Mouse (Mus musculus) C2C12 (cell line): ENCODE results near the gene Prrc2a. TPM values are rescaled to one million over a fixed set of nuclear protein-coding genes. Genes with fewer than 3 reads are reported as not detected.

Source experiments
- H3K27me3 ChIP-seq: one replicate; pipeline ENCODE4 v1.6.1; 2011; ENCODE audit not compliant: control insufficient read depth, insufficient read depth, insufficient read length
- H3K36me3 ChIP-seq: one replicate; pipeline ENCODE4 v1.6.1; 2011; ENCODE audit not compliant: control insufficient read depth, insufficient read depth
- H3K4me3 ChIP-seq: one replicate; pipeline ENCODE4 v1.5.1; 2011; ENCODE audit warnings: mild to moderate bottlenecking, control low read depth; ENCODE audit not compliant: poor library complexity, insufficient read depth, severe bottlenecking
- H3K79me2 ChIP-seq: one replicate; pipeline ENCODE4 v1.6.1; 2011; ENCODE audit not compliant: control insufficient read depth, insufficient read depth
- H3K79me3 ChIP-seq: one replicate; pipeline ENCODE4 v1.6.1; 2011; ENCODE audit warnings: low read depth, control low read depth
- H3ac ChIP-seq: one replicate; pipeline ENCODE3; 2011; ENCODE audit warnings: low read depth; ENCODE audit not compliant: control insufficient read depth, insufficient read length
- CEBPB ChIP-seq: IDR thresholded peaks from one replicate; pipeline ENCODE4 v1.6.1; 2011; ENCODE audit warnings: low read depth, mild to moderate bottlenecking, control low read depth, moderate library complexity
- CTCF ChIP-seq: IDR thresholded peaks from one replicate; pipeline ENCODE4 v1.5.1; 2011; ENCODE audit not compliant: control insufficient read depth, insufficient read depth, insufficient read length
- FOSL1 ChIP-seq: IDR thresholded peaks from one replicate; pipeline ENCODE4 v1.8.0; 2011; ENCODE audit warnings: mild to moderate bottlenecking, low read length; ENCODE audit not compliant: poor library complexity, insufficient read depth, severe bottlenecking
- MAX ChIP-seq: IDR thresholded peaks from one replicate; pipeline ENCODE4 v1.6.1; 2011; ENCODE audit warnings: mild to moderate bottlenecking, control low read depth
- MYOD1 ChIP-seq: IDR thresholded peaks from one replicate; pipeline ENCODE4 v1.6.1; 2011; ENCODE audit warnings: low read depth; ENCODE audit not compliant: control insufficient read depth, insufficient read length
- MYOG ChIP-seq: IDR thresholded peaks from one replicate; pipeline ENCODE4 v1.6.1; 2011; ENCODE audit not compliant: control insufficient read depth, insufficient read length; ENCODE audit errors: extremely low read depth
- USF1 ChIP-seq: IDR thresholded peaks from one replicate; pipeline ENCODE4 v1.6.1; 2011; ENCODE audit warnings: low read depth, mild to moderate bottlenecking, control low read depth, moderate library complexity
- polyA plus RNA-seq: library from polyadenylated mRNA; unstranded; fragments of >200 nt; fragmentation: generic; extraction: Trizol; gene quantifications from one replicate; pipeline ENCODE4 v1.2.1, GENCODE M21; 2012; ENCODE audit warnings: missing spikeins

The Prrc2a gene
- polyA plus RNA-seq, 1 experiment, result 183 TPM

DNA sequence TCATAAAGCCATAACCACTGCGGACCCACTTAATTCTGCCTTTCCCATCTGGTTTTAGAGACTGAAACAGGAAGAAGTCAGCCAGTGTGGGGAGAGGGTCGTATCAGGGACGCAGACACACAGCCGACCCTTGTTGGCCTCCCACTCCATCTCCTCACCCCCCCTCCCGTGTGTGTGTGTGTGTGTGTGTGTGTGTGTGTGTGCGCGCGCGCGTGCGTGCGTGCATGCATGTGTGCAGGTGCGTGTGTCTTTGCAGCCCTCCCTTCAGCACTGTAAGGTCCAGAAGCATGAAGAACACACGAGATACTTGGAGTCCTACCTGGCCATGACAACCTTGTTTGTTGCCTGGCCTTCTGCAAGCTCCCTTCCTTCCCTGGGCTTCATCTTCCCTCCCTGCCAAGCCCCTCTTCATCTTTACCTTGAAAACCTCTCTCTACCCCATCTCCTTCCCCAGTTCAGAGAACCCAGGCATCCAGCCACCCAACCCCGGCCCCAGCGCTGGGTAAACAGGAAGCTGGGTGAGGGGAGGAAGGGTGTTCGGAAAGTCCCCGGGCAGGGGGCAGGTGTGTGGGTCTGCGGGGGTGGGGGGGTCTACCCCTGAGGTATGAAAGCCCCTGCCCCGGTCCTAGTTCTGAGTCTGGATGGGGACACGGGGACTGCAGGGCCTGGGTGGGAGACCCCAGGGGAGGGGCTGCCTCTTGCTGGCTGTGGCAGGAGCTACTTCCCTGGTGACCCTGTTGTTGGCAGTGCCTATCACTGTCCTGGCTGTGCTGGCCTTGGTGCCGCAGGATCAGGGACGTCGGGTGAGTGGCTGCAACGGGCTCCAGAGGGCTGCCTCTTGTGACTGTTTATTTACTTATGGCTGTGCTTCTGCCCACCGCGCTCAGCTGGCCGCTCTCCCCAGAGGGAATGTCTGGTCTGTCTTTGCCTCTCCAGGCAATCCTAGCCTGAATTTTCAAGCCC lies 29.5 kb upstream of the Prrc2a start, which contains the start of gene Ltb:
Gene Ltb (plus strand): TSS at position 559 of the 963 bp plus-strand sequence.
- no peaks in the 10 kb centered on the region for H3K27me3 ChIP-seq
- H3K4me3 ChIP-seq, result no peak within 1 kb of the TSS
- no peaks in the 10 kb centered on the region for H3K36me3 ChIP-seq
- no peak for TF ChIP-seq USF1
- H3K79me3 ChIP-seq, result no peaks in the 10 kb centered on the region
- H3ac ChIP-seq, result no peak within 1 kb of the TSS
- no peaks in the 10 kb centered on the region for H3K79me2 ChIP-seq

DNA sequence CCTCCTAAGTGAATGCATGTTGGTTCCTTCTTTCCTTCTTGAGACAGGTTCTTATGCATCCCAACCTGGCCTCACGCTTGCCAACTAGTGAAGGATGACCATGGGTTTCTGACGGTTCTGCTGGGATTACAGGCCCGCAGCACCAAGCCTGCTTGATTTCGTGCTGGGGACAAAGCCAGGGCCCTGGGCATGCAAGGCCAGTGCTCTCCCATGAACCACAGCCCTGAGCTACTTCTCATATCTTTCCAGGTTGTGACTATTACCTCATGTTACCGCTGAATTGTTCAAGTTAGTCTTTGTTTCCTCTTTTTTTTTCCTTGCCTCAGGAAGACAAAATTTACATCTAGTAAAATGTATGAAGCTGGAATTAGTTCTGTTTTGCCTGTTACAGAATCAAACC lies 28.2 kb upstream of the Prrc2a start:
- Histone ChIP-seq H3K79me3 (no peaks in the 10 kb centered on the region), H3K79me2 (no peaks in the 10 kb centered on the region), H3K36me3 (no peaks in the 10 kb centered on the region), H3ac (no peak overlapping the region), H3K27me3 (no peaks in the 10 kb centered on the region), H3K4me3 (no peak overlapping the region)
- TF ChIP-seq MAX (no peak), MYOG (no peak), CTCF (no peak), FOSL1 (no peak), USF1 (no peak), CEBPB (no peak), MYOD1 (no peak)

DNA sequence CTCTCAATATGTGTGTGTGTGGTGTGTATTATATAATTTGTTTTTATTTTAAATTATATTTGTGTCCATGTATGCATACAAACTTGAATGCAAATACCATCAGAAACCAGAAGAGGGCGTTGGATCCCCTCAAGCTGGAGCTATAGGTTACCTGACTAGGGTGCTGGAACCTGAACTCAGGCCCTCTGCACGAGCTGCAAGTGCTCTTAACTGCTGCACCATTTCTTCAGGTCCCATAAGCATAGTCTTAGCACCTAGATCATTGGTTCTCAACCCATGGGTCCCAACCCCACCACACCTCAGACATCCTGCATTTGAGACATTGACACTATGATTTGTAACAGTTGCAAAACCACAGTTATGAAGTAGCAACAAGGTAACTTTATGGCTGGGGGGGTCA lies 27.0 kb upstream of the Prrc2a start:
- TF ChIP-seq MYOD1, result no peak
- no peak for TF ChIP-seq FOSL1
- TF ChIP-seq CTCF, result no peak
- no peak for TF ChIP-seq CEBPB
- TF ChIP-seq MYOG, result no peak
- TF ChIP-seq USF1, result no peak
- no peak for TF ChIP-seq MAX

DNA sequence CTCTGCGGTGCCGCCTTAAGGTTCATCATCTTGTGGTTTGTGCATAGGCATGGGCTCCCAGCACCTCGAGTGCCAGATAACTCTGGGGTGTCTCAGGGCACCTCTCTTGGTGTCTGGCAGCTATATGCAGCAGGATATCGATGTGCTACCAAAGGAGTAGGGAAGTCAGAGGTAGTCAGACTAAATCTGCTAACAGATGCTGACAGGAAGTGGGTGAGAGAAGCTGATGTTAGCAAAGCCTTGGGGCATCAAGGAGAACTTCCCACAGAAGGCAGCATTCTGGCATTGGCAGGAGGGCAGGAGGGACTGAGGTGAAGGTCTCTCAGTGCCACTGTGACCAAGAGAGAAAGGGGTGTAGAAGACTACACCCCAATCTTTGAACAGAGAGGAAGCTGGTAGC lies 25.4 kb upstream of the Prrc2a start:
- H3K79me3 ChIP-seq, result no peaks in the 10 kb centered on the region
- H3K27me3 ChIP-seq, result no peaks in the 10 kb centered on the region
- TF ChIP-seq MAX (no peak), MYOG (no peak), USF1 (no peak), MYOD1 (no peak), CEBPB (no peak), FOSL1 (no peak), CTCF (no peak)
- no peak overlapping the region for H3ac ChIP-seq
- H3K36me3 ChIP-seq, result no peaks in the 10 kb centered on the region
- H3K79me2 ChIP-seq, result no peaks in the 10 kb centered on the region
- no peak overlapping the region for H3K4me3 ChIP-seq

More for the DNA sequence above, 27.0 kb upstream of the Prrc2a start:
- Histone ChIP-seq H3K4me3 (no peak overlapping the region), H3ac (no peak overlapping the region), H3K36me3 (no peaks in the 10 kb centered on the region), H3K79me3 (no peaks in the 10 kb centered on the region), H3K79me2 (no peaks in the 10 kb centered on the region), H3K27me3 (no peaks in the 10 kb centered on the region)

DNA sequence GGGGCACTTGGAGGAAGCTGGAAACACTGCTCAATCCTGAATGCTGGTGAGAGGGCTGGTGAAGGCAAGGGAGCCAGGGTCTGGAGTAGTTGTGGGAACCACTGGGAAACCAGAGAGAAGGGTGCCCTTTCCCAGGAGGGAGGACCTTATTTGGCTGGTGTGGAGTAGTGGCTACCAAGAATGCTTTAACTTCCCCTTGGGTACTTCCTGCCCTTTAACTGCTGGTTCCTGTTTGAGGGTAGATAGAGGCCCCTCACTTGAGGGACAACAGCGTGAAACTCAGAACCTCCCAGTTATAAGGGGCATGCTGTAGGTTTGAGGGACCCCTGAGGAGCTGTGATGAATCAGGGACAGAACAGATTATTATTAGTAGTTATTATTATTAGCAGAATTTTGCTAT lies 24.5 kb upstream of the Prrc2a start:
- no peaks in the 10 kb centered on the region for H3K27me3 ChIP-seq
- no peaks in the 10 kb centered on the region for H3K79me2 ChIP-seq
- H3ac ChIP-seq, result no peak overlapping the region
- no peaks in the 10 kb centered on the region for H3K79me3 ChIP-seq
- TF ChIP-seq MYOD1 (no peak), MYOG (no peak), FOSL1 (no peak), MAX (no peak), CEBPB (no peak), USF1 (no peak), CTCF (no peak)
- H3K4me3 ChIP-seq, result no peak overlapping the region
- H3K36me3 ChIP-seq, result no peaks in the 10 kb centered on the region

DNA sequence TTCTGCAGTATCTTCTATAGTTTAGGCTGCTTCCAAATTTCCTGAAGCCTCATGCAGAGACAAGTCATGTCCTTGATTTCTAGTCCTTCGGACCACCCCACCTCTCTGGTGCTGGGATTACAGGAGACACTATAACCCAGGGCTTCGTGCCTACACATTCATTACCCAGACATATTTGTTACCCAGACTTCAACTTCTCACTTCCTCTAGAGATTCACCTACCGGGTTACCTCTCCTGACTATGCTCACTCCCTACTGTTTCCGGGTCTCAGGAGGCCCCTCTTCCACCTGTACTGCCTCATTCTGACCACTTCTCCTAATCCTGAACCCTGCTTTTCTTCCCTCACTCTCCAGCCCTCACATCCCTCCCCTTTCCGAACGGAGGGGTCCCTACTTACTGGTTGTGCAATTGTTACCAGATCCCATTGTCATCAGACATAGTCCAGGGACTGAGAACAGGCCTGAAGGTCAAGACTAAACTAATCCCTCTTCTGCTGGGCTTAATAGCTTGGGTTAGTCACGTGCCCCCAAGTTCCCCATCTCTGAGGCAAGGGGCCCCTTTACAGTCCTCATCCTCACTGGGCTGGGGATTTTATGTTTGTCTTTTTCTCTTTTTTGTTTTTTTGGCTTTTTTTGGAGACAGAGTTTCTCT lies 23.4 kb upstream of the Prrc2a start, which contains the start of gene Lst1:
Gene Lst1 (minus strand): TSS at position 481 of the 652 bp plus-strand sequence.
- Histone ChIP-seq H3K4me3 (no peak within 1 kb of the TSS), H3K27me3 (no peaks in the 10 kb centered on the region), H3K79me3 (no peaks in the 10 kb centered on the region), H3K36me3 (no peaks in the 10 kb centered on the region), H3K79me2 (no peaks in the 10 kb centered on the region), H3ac (no peak within 1 kb of the TSS)
- TF ChIP-seq MAX, result no peak
